Mouse (Mus musculus) lung, adult 2 months (tissue): ENCODE data around the gene Kcnq2.

Experiments used
- CTCF ChIP-seq: fragments of 200-500 bp; IDR thresholded peaks from 2 replicates; pipeline ENCODE4 v1.5.1; 2011; ENCODE audit warnings: mild to moderate bottlenecking, low read length, control low read depth; ENCODE audit not compliant: insufficient read depth
- POLR2A ChIP-seq: fragments of 200-500 bp; IDR thresholded peaks from 2 replicates; pipeline ENCODE4 v1.6.1; 2011; ENCODE audit warnings: low read depth, mild to moderate bottlenecking, control low read depth, low read length, borderline replicate concordance; ENCODE audit errors: extremely low read depth

DNA sequence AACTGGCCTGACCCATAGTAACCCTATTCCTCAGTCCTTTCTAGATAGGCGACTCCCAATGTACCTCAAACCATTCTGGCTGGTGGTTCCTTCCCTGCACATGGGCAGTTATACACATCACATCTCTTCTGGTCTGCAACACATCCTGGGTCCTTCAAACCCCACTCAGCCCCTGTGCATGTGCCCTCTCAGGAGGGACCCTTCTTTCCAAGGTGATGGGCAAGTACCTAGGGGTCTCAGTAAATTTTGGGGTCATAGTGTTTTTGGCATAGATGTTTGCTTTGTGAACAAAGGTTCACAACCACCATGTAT is 62.7 kb downstream of the Kcnq2 start:
- no peak for TF ChIP-seq POLR2A
- TF ChIP-seq CTCF = no peak
